Comparison of ENCODE assay signal across 9 mouse cellular contexts in genomic region chr1:165194662-165195013, GRCm38 (mm10). TPM values are rescaled to one million over a fixed set of nuclear protein-coding genes. Genes with fewer than 3 reads are reported as not detected.
A peak's percentile ranks its signal among the peaks of the same experiment; 100 is the strongest.
DNase-seq lines count a peak whose midpoint lies in the region; ATAC-seq and TF ChIP-seq lines count a peak whose summit lies in the region.
"Had no signal": no experiment of that assay in that cellular context is flagged by ENCODE, and none has a peak within 500 bp of the region (broad histone marks: within the 10 kb centered on the region; RNA-seq: fewer than 3 reads in every experiment).

No protein-coding gene starts in this region.

- H3K27me3 ChIP-seq in heart, adult 2 months (ENCODE audit: control insufficient read depth, insufficient read depth, low read length) = no peaks in the 10 kb centered on the region
- no peaks in the 10 kb centered on the region for H3K27me3 ChIP-seq in C2C12 (ENCODE audit: control insufficient read depth, insufficient read depth, insufficient read length)
- peaks cover 3% of the 10 kb centered on the region; the same call in 1 of the 2 replicates for H3K27me3 ChIP-seq in forebrain, embryonic 13.5 days
- no peaks in the 10 kb centered on the region for H3K27me3 ChIP-seq in liver, embryonic 13.5 days

- H3K79me3 ChIP-seq in C2C12 (ENCODE audit: low read depth) = peaks cover 7% of the 10 kb centered on the region

- peaks cover 3% of the 10 kb centered on the region; the same call in 1 of the 2 replicates for H3K36me3 ChIP-seq in heart, adult 2 months (ENCODE audit: control insufficient read depth, insufficient read depth, low read length)
- no peaks in the 10 kb centered on the region for H3K36me3 ChIP-seq in C2C12 (ENCODE audit: control insufficient read depth, insufficient read depth)
- no peaks in the 10 kb centered on the region for H3K36me3 ChIP-seq in forebrain, embryonic 13.5 days (ENCODE audit: poor library complexity, severe bottlenecking)
- no peaks in the 10 kb centered on the region for H3K36me3 ChIP-seq in liver, embryonic 13.5 days

- H3K79me2 ChIP-seq in heart, adult 2 months (replicated peaks; ENCODE audit: control insufficient read depth, insufficient read depth, low read length) = peaks cover 2% of the 10 kb centered on the region; the same call in 1 of the 2 replicates
- H3K79me2 ChIP-seq in C2C12 (ENCODE audit: control insufficient read depth, insufficient read depth) = peaks cover 13% of the 10 kb centered on the region

- peaks cover 5% of the 10 kb centered on the region for H3K4me1 ChIP-seq in heart, adult 2 months (ENCODE audit: control insufficient read depth, insufficient read depth, low read length)
- H3K4me1 ChIP-seq in forebrain, embryonic 13.5 days = peaks cover 19% of the 10 kb centered on the region
- peaks cover 31% of the 10 kb centered on the region for H3K4me1 ChIP-seq in liver, embryonic 13.5 days (replicated peaks)

- TF ChIP-seq POLR2A in heart, adult 2 months (IDR thresholded peaks at IDR 0.05; ENCODE audit: insufficient read depth, low read depth, low read length) = no peak

- no peak for DNase-seq in heart, adult 2 months
- DNase-seq in heart, postnatal 25 days (ENCODE audit: low spot score) = no peak
- no peak for DNase-seq in liver, embryonic 13.5 days
- DNase-seq in natural killer cell, adult 2 months (ENCODE audit: low spot score in 2 of 2) = no peak
- DNase-seq in urinary bladder, postnatal 14 days (ENCODE audit: low spot score) = no peak
- no peak for DNase-seq in cerebellum, postnatal 10 days

- no peaks in the 10 kb centered on the region for H3K9me3 ChIP-seq in forebrain, embryonic 13.5 days (replicated peaks)
- H3K9me3 ChIP-seq in liver, embryonic 13.5 days (replicated peaks) = no peaks in the 10 kb centered on the region

- no peak for TF ChIP-seq EP300 in heart, adult 2 months (IDR thresholded peaks at IDR 0.05; ENCODE audit: insufficient read depth, low read depth, low read length)

- peak overlapping the region; percentile 87 for H3K9ac ChIP-seq in heart, adult 2 months (ENCODE audit: low read depth, low read length)
- H3K9ac ChIP-seq in forebrain, embryonic 13.5 days = peak overlapping the region; percentile 67
- H3K9ac ChIP-seq in liver, embryonic 13.5 days = peak overlapping the region; percentile 91

- peak overlapping the region; percentile 8 for H3ac ChIP-seq in C2C12 (ENCODE audit: control insufficient read depth, insufficient read length, low read depth)

- intact Hi-C loops in heart, adult 2 months (cut with DNase I) = loop anchor here (2.0 kb wide), 1 partner anchor 42 kb away; the partner anchor contains the start of gene Tiprl
- intact Hi-C loops in heart, postnatal 25 days (cut with DNase I) = loop anchor here (5.0 kb wide), 1 partner anchor 43 kb away; the partner anchor contains the start of gene Tiprl

- no peak for TF ChIP-seq CTCF in heart, adult 2 months (IDR thresholded peaks at IDR 0.05)
- TF ChIP-seq CTCF in C2C12 (IDR thresholded peaks at IDR 0.05; ENCODE audit: control insufficient read depth, insufficient read depth, insufficient read length) = no peak

- H3K4me2 ChIP-seq in forebrain, embryonic 13.5 days = peak overlapping the region; percentile 94
- H3K4me2 ChIP-seq in liver, embryonic 13.5 days = peak overlapping the region; percentile 94

- peak overlapping the region; percentile 91 for H3K4me3 ChIP-seq in heart, adult 2 months
- H3K4me3 ChIP-seq in C2C12 (ENCODE audit: insufficient read depth, poor library complexity, severe bottlenecking) = peak overlapping the region; percentile 51
- peak overlapping the region; percentile 65 for H3K4me3 ChIP-seq in forebrain, embryonic 13.5 days
- peak overlapping the region; percentile 83 for H3K4me3 ChIP-seq in liver, embryonic 13.5 days (replicated peaks)

- no peak; the same call in 1 of the 2 replicates for ATAC-seq in forebrain, embryonic 13.5 days
- peak; percentile 1; the same call in 1 of the 2 replicates for ATAC-seq in liver, embryonic 13.5 days (ENCODE audit: low read depth)

- 12% methylated on average over 5 of the region's 5 CpGs for WGBS in heart, adult 2 months
- WGBS in forebrain, embryonic 13.5 days = 13% methylated on average over 5 of the region's 5 CpGs
- WGBS in liver, embryonic 13.5 days (ENCODE audit: insufficient replicate concordance) = 3% methylated on average over 5 of the region's 5 CpGs

- peak overlapping the region; percentile 75 for H3K27ac ChIP-seq in heart, adult 2 months
- H3K27ac ChIP-seq in forebrain, embryonic 13.5 days = no peak overlapping the region
- H3K27ac ChIP-seq in liver, embryonic 13.5 days = peak overlapping the region; percentile 85

TF ChIP-seq in C2C12, 6 proteins besides CTCF, POLR2A, EP300 and RAD21:
- TF ChIP-seq CEBPB (IDR thresholded peaks at IDR 0.05; ENCODE audit: low read depth) (no peak), FOSL1 (IDR thresholded peaks at IDR 0.05; ENCODE audit: insufficient read depth, low read length, poor library complexity, severe bottlenecking) (no peak), MAX (IDR thresholded peaks at IDR 0.05) (no peak), USF1 (IDR thresholded peaks at IDR 0.05; ENCODE audit: low read depth) (no peak), MYOD1 (IDR thresholded peaks at IDR 0.05; ENCODE audit: control insufficient read depth, insufficient read length, low read depth) (no peak), MYOG (IDR thresholded peaks at IDR 0.05; ENCODE audit: control insufficient read depth, extremely low read depth, insufficient read length) (no peak)

RNA-seq across cellular contexts. Expression of gene Sft2d2, which starts 0.4 kb away (rescaled TPM):
- 10 to 100 TPM; 14.1 to 14.9 TPM for total RNA-seq in heart, adult 2 months (2021)
- 19.7 and 33.9 TPM in 2 replicates for polyA plus RNA-seq in heart, adult 2 months (2012; rRNA removed)
- total RNA-seq in heart, postnatal 25 days (2021) = 10 to 100 TPM; 12.4 to 13.5 TPM
- 6.9 TPM for polyA plus RNA-seq in C2C12 (2012; fragmentation: generic; extraction: Trizol)
- polyA plus RNA-seq in forebrain, embryonic 13.5 days (2015; fragmentation: Nextera tagmentation; extraction: Ambion mirVana) = 6.2 and 6.9 TPM in 2 replicates
- polyA plus RNA-seq in liver, embryonic 13.5 days (2015; fragmentation: Nextera tagmentation; extraction: Ambion mirVana) = 5.7 and 7.0 TPM in 2 replicates

RNA-seq across cellular contexts. Expression of gene Tbx19, which starts 34.1 kb away (rescaled TPM):
- not detected for total RNA-seq in heart, adult 2 months (2021)
- not detected in 2 replicates for polyA plus RNA-seq in heart, adult 2 months (2012; rRNA removed)
- total RNA-seq in heart, postnatal 25 days (2021) = not detected
- not detected for polyA plus RNA-seq in C2C12 (2012; fragmentation: generic; extraction: Trizol)
- polyA plus RNA-seq in forebrain, embryonic 13.5 days (2015; fragmentation: Nextera tagmentation; extraction: Ambion mirVana) = 0.10 and 0.24 TPM in 2 replicates
- polyA plus RNA-seq in liver, embryonic 13.5 days (2015; fragmentation: Nextera tagmentation; extraction: Ambion mirVana) = 0.03 TPM in 1 of 2 replicates, not detected in the other
- total RNA-seq: common myeloid progenitor, adult 5-6 weeks had no signal

RNA-seq across cellular contexts. Expression of gene Tiprl, which starts 42.2 kb away (rescaled TPM):
- 10 to 100 TPM; 36.1 to 37.2 TPM for total RNA-seq in heart, adult 2 months (2021)
- polyA plus RNA-seq in heart, adult 2 months (2012; rRNA removed) = 17.6 and 22.5 TPM in 2 replicates
- total RNA-seq in heart, postnatal 25 days (2021) = 10 to 100 TPM; 33.9 to 38.4 TPM
- 31.3 TPM for polyA plus RNA-seq in C2C12 (2012; fragmentation: generic; extraction: Trizol)
- polyA plus RNA-seq in forebrain, embryonic 13.5 days (2015; fragmentation: Nextera tagmentation; extraction: Ambion mirVana) = 125 and 136 TPM in 2 replicates
- polyA plus RNA-seq in liver, embryonic 13.5 days (2015; fragmentation: Nextera tagmentation; extraction: Ambion mirVana) = 52.0 and 60.1 TPM in 2 replicates
